Mouse (Mus musculus) small intestine, adult 2 months (tissue): ENCODE data around the gene Slc23a2.

Experiments
- CTCF ChIP-seq: fragments of 200-500 bp; IDR thresholded peaks from 2 replicates; pipeline ENCODE4 v1.5.1; 2012; ENCODE audit warnings: low read depth, mild to moderate bottlenecking, control low read depth, inconsistent platforms, low read length, moderate library complexity, mixed read lengths; ENCODE audit not compliant: insufficient replicate concordance, insufficient read length; ENCODE audit errors: extremely low read depth
- POLR2A ChIP-seq: fragments of 200-500 bp; IDR thresholded peaks from 2 replicates; pipeline ENCODE4 v1.6.1; 2012; ENCODE audit warnings: low read depth, mild to moderate bottlenecking, control low read depth, inconsistent platforms, low read length, moderate library complexity

DNA sequence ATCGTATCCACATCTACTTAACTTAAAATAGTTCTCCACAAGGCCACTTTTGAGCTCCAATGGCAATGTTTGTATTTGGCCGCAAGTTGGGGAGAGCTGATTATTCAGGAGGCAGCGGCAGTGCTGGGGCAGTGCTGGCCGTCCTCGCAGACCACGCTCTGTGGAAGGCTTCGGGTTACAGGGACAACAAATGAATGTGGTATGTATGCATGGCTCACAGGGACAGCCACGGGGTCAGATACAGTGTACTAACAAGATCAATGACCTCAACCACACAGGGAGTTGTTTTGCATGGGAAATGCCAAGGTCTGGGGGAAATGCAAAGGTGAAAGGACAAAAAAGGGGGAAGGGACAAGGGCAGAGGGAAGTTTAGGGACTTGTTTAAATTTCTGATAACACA lies 41.6 kb downstream of the Slc23a2 start:
- no peak for TF ChIP-seq CTCF
- no peak for TF ChIP-seq POLR2A
